Mouse (Mus musculus) layer of hippocampus, adult 18-20 months (tissue): ENCODE measurements at regions not wholly inside any gene's neighbourhood (a gene's known extent, or its start where the extent isn't known, plus 50 kb on each side); places are given as distances from the start of the nearest gene placed in this dataset.
A peak's percentile ranks its signal among the peaks of the same experiment; 100 is the strongest.

ENCODE experiments used
- DNase-seq, 2 experiments: peaks; one replicate each; pipeline ENCODE4 v3.0.0; 2022; ENCODE audit warnings: low spot score in 2 of 2

DNA sequence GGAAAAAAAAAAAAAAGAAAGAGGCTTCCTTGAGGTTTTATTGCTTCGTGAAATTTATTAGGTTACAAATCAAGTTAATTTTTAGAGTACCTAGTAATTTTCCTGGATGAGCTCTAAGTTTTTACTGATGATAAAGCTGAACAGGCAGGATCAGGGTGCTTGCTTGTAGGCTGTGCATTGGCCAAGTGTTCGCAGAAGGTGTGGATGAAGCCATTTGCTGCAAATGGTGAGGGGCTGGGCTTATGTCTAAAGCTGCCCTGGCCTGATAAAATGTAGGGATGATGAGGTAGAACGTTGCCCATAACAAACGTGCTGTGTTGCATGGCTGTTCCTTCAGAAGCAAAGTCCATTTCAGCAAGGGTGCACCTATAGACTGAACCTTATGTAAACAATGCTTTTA lies 90.1 kb upstream of the Rnd3 start:
- DNase-seq = no peak

DNA sequence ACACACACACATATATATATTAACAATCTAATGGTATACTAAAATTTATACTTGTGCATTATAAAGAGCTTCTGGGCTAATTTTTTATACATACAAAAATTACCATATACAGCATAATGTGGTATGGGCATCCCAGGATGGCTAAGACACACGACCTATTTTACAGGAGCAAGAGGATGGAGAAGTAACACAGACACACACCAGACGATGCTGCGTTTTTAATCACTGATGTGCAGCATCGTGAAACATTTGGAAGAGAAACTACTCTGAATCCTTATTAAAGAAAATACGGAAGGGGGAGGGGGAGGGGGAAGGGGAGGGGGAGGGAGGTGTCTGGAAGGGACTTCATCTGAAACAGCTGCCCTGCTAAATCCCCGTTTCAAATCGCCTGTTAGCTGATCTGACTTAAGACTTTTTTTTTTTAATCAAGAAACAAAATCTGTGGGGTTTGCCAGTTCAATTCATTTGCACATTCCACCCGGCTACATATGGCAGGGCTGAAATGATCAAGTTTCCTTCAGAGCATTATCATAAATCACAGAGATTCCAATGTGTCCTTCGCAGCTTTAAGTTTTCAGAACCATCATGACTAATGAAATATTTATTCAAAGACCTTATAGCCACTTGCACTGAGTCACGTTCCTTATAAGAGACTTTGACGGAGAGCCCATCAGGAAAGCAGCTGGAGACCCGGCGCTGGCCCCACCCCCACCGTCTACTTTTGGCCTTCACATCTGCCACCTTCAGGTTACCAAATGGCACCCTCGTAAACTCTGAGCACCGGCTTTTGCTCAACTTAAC lies 89.4 kb upstream of the Rnd3 start:
- peak in 1 of 2 experiments; percentile 18 for DNase-seq

DNA sequence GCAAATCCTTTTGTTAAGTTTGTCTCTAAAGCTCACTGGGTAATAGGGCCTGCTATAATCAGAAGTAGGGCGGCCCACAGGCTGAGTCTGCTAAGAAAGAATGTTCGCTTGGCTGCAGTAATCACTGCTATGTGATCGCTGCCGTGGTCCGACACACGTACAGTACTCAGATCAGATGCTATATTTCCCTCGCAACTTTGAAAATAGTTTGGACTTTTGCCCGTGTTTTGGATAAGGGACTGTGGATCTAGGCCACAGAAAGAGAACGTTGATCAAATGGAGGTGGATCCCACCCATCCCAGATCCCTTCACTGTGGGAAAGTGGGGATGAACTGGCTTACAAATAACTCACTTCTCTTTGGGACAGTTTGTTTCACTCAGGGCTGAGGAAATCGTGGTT lies 88.5 kb upstream of the Rnd3 start:
- DNase-seq = no peak

DNA sequence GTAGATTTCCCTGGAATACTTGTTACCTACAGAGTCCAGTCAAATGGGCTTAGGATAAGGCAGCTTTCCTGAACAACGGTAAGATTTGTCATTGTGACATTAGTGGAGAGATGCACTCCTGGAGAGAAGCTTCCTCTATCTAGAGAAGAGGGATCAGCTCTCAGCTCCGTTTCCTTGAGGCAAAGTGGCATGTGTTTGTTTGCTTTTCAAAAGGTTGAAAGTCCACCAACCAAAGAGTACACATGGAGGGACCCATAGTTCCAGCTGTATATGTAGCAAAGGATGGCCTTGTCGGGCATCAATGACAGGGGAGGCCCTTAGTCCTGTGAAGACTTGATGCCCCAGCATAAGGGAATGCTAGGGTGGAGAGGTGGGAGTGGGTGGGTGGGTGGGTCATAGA lies 87.9 kb upstream of the Rnd3 start:
- DNase-seq = no peak

DNA sequence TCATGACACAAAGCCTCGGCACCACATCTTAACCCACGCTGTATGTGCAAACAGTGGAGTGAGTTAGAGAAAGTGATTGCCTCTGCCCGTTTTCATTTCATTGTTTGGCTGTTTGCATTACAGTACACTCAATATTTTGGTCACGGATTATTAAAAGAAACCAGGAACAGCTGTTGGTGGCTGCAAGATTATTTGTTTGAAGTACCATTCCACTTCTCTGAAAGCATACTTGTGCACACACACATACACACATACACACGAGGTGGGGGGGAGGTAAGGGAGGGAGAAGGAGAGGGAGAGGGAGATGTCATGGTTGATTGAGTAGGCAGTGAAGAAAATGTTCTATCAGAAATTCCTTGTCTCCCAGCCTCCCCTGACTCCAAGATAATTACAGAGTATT lies 85.5 kb upstream of the Rnd3 start:
- DNase-seq = no peak

DNA sequence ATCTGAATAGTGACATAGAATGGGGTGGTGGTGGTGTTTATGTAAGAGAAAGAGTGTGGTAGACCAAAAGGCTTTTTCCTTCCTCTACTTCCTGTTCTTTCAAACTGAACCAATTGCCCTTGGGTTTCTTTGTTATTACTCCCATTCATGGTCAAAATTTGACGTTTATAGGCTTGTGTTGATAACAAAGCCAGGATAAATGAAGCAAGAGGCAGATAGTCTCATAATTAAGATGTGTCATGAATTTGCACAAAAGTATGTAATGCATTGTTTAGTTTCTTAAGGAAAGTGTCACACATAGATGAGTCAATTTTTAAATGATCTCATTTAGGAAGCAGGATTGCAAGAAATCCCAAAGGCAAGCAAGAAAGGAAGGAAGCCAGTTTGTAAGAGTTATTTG lies 73.9 kb upstream of the Rnd3 start:
- DNase-seq = no peak

DNA sequence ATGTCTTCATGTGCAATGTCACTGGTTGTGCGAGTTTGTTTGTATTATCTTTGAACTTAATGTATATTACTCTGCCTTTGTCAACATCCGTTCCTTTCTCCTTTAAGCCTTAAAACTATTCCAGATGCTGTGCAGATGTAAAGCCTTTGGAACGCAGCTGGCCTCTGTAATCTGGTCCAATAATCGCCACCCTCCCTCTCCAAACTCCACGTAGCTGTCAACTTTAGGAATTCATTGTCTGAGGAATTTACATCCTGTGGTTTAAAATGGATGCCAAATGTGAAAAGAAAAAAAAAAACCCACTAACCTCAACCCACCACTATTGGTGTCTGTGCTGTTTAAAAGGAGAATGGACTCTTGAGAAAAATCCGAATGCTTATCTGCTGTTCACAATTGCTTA lies 70.8 kb upstream of the Rnd3 start:
- no peak for DNase-seq

DNA sequence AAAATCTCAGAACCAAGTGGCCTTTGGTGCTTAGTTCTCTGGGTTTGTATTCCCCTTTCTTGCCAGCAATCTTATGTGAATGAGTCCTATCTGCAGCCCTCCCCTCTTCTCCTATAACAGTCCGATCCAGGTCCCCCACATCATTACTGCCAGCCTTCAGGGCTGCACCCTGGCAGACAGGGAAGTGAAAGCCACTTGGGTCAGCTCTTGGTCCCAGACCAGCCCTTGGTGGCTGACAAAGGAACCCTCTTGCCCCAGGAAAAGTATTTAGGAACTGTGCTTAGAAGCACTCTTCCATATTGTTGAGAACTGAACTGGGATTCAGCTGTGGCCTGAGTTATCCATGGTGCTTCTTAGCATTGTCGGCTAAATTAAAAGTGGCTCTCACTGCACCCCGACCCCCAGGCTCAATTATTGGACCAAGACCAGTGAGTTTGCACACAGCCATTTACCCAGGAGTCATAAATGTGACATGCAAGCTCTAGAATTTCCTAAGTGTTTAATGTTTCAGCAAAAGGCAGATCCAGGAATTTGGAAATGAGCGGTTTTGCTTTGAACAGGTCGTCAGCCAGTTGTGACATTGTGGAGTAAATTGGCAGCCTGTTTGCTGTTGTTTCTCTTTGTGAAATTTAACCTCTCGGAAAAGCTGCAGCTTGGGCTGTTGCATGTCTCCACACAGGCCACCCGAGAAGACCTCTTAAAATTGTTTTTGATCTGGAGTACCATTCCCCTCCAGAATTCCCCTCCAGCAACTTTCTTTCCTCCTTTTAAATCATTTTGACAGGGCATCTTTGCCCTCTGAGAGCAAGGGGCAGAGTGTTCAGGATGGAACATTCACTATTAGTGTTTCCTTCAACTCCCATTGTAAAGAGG lies 58.5 kb upstream of the Rnd3 start:
- DNase-seq = no peak

DNA sequence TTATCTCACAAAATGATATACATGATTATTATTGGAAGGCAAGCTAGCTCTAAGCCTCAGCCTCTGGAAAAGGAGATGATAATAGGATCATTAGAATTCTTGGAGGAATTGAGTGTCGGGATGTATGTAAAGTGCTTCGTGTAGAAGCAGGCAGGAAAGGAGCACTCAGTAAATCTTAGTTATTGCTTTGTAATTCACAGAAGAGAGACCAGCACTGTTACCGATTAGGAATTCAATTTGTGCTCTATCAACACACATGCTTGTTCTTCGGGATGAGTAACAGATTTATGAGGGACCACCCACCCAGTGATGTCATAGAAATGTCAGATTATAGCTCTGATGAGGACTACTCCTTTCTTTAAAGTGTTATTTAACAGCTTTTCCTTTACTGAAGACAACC lies 57.4 kb upstream of the Rnd3 start:
- DNase-seq = peak in 1 of 2 experiments; percentile 3
